Mouse (Mus musculus) limb, embryonic 10.5 days (tissue): ENCODE measurements around the gene Fam8a1. TPM values are rescaled to one million over a fixed set of nuclear protein-coding genes. Genes with fewer than 3 reads are reported as not detected.

Experiments used
- DNase-seq: peaks from one replicate; pipeline ENCODE4 v3.0.0-alpha.2; 2017; ENCODE audit warnings: low spot score
- H3K27ac ChIP-seq: fragments of 300-500 bp; sonication (generic); 2 replicates; pipeline ENCODE4 v1.5.1; 2016; ENCODE audit warnings: mild to moderate bottlenecking
- H3K27me3 ChIP-seq: fragments of 300-500 bp; sonication (generic); 2 replicates; pipeline ENCODE4 v1.6.1; 2016; ENCODE audit warnings: low read depth, mild to moderate bottlenecking; ENCODE audit not compliant: poor library complexity, severe bottlenecking
- H3K36me3 ChIP-seq: fragments of 300-500 bp; sonication (generic); 2 replicates; pipeline ENCODE4 v1.6.1; 2016; ENCODE audit warnings: mild to moderate bottlenecking, moderate library complexity
- H3K4me1 ChIP-seq: fragments of 300-500 bp; sonication (generic); 2 replicates; pipeline ENCODE4 v1.6.1; 2016
- H3K4me3 ChIP-seq: fragments of 300-500 bp; sonication (generic); 2 replicates; pipeline ENCODE4 v1.5.1; 2016; ENCODE audit warnings: mild to moderate bottlenecking, moderate library complexity
- H3K9me3 ChIP-seq: fragments of 300-500 bp; sonication (generic); replicated peaks from 2 replicates; pipeline ENCODE4 v1.6.1; 2016; ENCODE audit warnings: mild to moderate bottlenecking
- WGBS: fragments of 180-500 bp; shearing (Covaris S2); methylation state at CpG from one replicate; pipeline ENCODE4 v1.1.7; 2016; 5-methylcytosine and 5-hydroxymethylcytosine counted together
- polyA plus RNA-seq: library from polyadenylated mRNA; unstranded; fragments of >200 nt; fragmentation: Nextera tagmentation; extraction: Ambion mirVana; gene quantifications from 2 replicates; pipeline ENCODE4 v1.2.1, GENCODE M21; 2016

The Fam8a1 gene
- polyA plus RNA-seq, 1 experiment from 2014 or later = 8.7 TPM

- no peaks in the 10 kb centered on the region for H3K27me3 ChIP-seq
- peak; percentile 64 for DNase-seq
- WGBS = under 1% methylated on average over 30 of the region's 30 CpGs
- peak overlapping the region; percentile 94 for H3K4me3 ChIP-seq
- H3K4me1 ChIP-seq = peaks cover 17% of the 10 kb centered on the region
- no peaks in the 10 kb centered on the region for H3K36me3 ChIP-seq
- peak overlapping the region; percentile 97 for H3K27ac ChIP-seq
- no peaks in the 10 kb centered on the region for H3K9me3 ChIP-seq
Observed at GRCm38 (mm10) chr13:46726288-46727037, 57.1 kb downstream of the Fam8a1 start.

DNA sequence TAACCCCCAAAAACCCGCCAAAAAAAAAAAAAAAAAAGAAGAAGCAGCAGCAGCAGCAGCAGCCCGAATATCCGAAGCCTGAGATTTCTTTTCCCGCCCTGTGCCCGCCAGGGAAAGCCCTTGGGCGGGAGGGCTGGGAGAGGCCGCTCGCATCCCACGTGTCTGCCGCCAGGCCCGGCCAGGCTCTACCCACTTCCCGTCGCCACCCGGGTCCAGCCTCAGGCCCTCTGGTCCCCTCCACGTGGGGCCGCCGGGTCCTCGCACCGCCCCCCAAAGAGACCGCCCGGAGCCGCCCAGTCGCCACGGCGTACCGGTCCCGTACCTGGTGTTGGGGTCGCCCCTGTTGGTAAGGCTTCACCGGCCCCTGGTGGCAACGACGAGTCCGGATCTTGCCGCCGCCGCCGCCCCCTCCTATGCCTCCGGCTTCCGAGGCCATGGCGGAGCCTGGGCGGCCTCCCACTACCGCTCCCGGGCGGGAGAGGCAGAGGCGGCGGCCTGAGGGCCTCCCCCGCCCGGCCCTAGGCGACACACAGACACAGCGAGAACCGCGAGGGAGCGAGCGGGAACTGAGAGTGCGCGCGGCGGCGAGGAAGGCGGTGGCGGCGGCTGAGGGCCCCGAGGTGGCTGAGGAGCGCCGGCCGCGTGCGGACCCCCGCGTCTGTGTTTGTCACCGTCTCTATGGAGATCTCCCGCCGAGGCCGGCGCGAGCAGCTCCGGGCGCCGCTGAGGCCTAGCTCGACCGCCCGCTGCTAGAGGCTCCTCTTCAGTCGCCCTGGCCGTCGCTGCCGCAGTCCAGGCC, 57.9 kb downstream of the Fam8a1 start:
- no peaks in the 10 kb centered on the region for H3K36me3 ChIP-seq
- no peaks in the 10 kb centered on the region for H3K9me3 ChIP-seq
- WGBS = under 1% methylated on average over 85 of the region's 85 CpGs
- H3K27ac ChIP-seq = peak overlapping the region; percentile 97
- no peaks in the 10 kb centered on the region for H3K27me3 ChIP-seq
- peak overlapping the region; percentile 94 for H3K4me3 ChIP-seq
- H3K4me1 ChIP-seq = peaks cover 17% of the 10 kb centered on the region
- DNase-seq = peak; percentile 79

Other genes starting within 250 kb of the Fam8a1 start
- 4.2 and 6.7 TPM in 2 replicates for gene Cap2, start 167.7 kb upstream of the Fam8a1 start, polyA plus RNA-seq
- 37.6 and 39.7 TPM in 2 replicates for gene Nup153, start 58.4 kb downstream of the Fam8a1 start, polyA plus RNA-seq